Mouse (Mus musculus): ENCODE data around the gene Fcna. TPM values are rescaled to one million over a fixed set of nuclear protein-coding genes. Genes with fewer than 3 reads are reported as not detected.
A peak's percentile ranks its signal among the peaks of the same experiment; 100 is the strongest.

Fcna gene
- polyA plus RNA-seq, 1 experiment from 2014 or later, result 1.8 TPM

GRCm38 (mm10) chr2:25628738-25629137, 908 bp upstream of the Fcna start:
- Histone ChIP-seq H3K27me3 (ENCODE audit: insufficient read depth, low read length) (no peaks in the 10 kb centered on the region), H3K4me3 (ENCODE audit: low read depth, low read length) (no peak overlapping the region), H3K4me1 (ENCODE audit: insufficient read depth) (no peaks in the 10 kb centered on the region), H3K36me3 (ENCODE audit: insufficient read depth) (no peaks in the 10 kb centered on the region), H3K27ac (ENCODE audit: low read depth) (no peak overlapping the region), H3K9ac (no peak overlapping the region), H3K9me3 (ENCODE audit: low read depth, low read length) (no peaks in the 10 kb centered on the region), H3K4me2 (no peak overlapping the region)
- DNase-seq, result no peak
- TF ChIP-seq CTCF (IDR thresholded peaks at IDR 0.05; ENCODE audit: low read depth), result no peak
- no peak for ATAC-seq (ENCODE audit: insufficient read depth)
- 33% methylated on average over 4 of the region's 4 CpGs for WGBS

GRCm38 (mm10) chr2:25625986-25626385, 1.8 kb downstream of the Fcna start:
- ATAC-seq (ENCODE audit: insufficient read depth), result no peak
- Histone ChIP-seq H3K36me3 (ENCODE audit: insufficient read depth) (no peaks in the 10 kb centered on the region), H3K27me3 (ENCODE audit: insufficient read depth, low read length) (no peaks in the 10 kb centered on the region), H3K4me1 (ENCODE audit: insufficient read depth) (no peaks in the 10 kb centered on the region), H3K4me3 (ENCODE audit: low read depth, low read length) (no peak overlapping the region), H3K4me2 (no peak overlapping the region), H3K9ac (no peak overlapping the region), H3K27ac (ENCODE audit: low read depth) (no peak overlapping the region), H3K9me3 (ENCODE audit: low read depth, low read length) (no peaks in the 10 kb centered on the region)
- 17% methylated on average over 5 of the region's 5 CpGs for WGBS
- TF ChIP-seq CTCF (IDR thresholded peaks at IDR 0.05; ENCODE audit: low read depth), result no peak
- no peak for DNase-seq

- H3K9me3 ChIP-seq (ENCODE audit: low read depth, low read length), result no peaks in the 10 kb centered on the region
- H3K4me2 ChIP-seq, result peak within 1 kb of the TSS; percentile 64
- H3K27me3 ChIP-seq (ENCODE audit: insufficient read depth, low read length), result peaks cover 19% of the 10 kb centered on the region
- H3K4me3 ChIP-seq (ENCODE audit: low read depth, low read length), result peak within 1 kb of the TSS; percentile 37
- no peaks in the 10 kb centered on the region for H3K4me1 ChIP-seq (ENCODE audit: insufficient read depth)
- ATAC-seq (ENCODE audit: insufficient read depth) (peak; percentile 95), DNase-seq (peak; percentile 91)
- no peaks in the 10 kb centered on the region for H3K36me3 ChIP-seq (ENCODE audit: insufficient read depth)
- 0 out of 2 replicates have a peak within 1 kb of the TSS, but pooled peaks have one; percentile 37 for H3K27ac ChIP-seq (ENCODE audit: low read depth)
- 5% methylated on average over 34 of the region's 34 CpGs for WGBS
- peak; percentile 80 for TF ChIP-seq CTCF (IDR thresholded peaks at IDR 0.05; ENCODE audit: low read depth)
- H3K9ac ChIP-seq, result peak within 1 kb of the TSS; percentile 38
These were observed 6.3 kb downstream of the Fcna start, which contains the start of gene Tmem141 for GRCm38 (mm10) chr2:25621229-25622200. TSS of gene Tmem141 (minus strand) at chr2:25622005.

GRCm38 (mm10) chr2:25620852-25621228, 7.0 kb downstream of the Fcna start:
- H3K4me1 ChIP-seq (ENCODE audit: insufficient read depth), result no peaks in the 10 kb centered on the region
- H3K9ac ChIP-seq, result no peak overlapping the region
- WGBS, result 74% methylated on average over 4 of the region's 4 CpGs
- ATAC-seq (ENCODE audit: insufficient read depth), result no peak
- no peak overlapping the region for H3K27ac ChIP-seq (ENCODE audit: low read depth)
- peak overlapping the region; percentile 64 for H3K4me2 ChIP-seq
- no peaks in the 10 kb centered on the region for H3K36me3 ChIP-seq (ENCODE audit: insufficient read depth)
- DNase-seq, result no peak
- no peaks in the 10 kb centered on the region for H3K9me3 ChIP-seq (ENCODE audit: low read depth, low read length)
- TF ChIP-seq CTCF (IDR thresholded peaks at IDR 0.05; ENCODE audit: low read depth), result no peak
- peaks cover 25% of the 10 kb centered on the region for H3K27me3 ChIP-seq (ENCODE audit: insufficient read depth, low read length)
- H3K4me3 ChIP-seq (ENCODE audit: low read depth, low read length), result no peak overlapping the region

GRCm38 (mm10) chr2:25620386-25620785, 7.4 kb downstream of the Fcna start:
- Histone ChIP-seq H3K36me3 (ENCODE audit: insufficient read depth) (no peaks in the 10 kb centered on the region), H3K27ac (ENCODE audit: low read depth) (no peak overlapping the region), H3K4me3 (ENCODE audit: low read depth, low read length) (no peak overlapping the region), H3K4me2 (no peak overlapping the region; the same call in 1 of the 2 replicates), H3K27me3 (ENCODE audit: insufficient read depth, low read length) (peaks cover 30% of the 10 kb centered on the region), H3K9ac (no peak overlapping the region), H3K9me3 (ENCODE audit: low read depth, low read length) (no peaks in the 10 kb centered on the region), H3K4me1 (ENCODE audit: insufficient read depth) (no peaks in the 10 kb centered on the region)
- no peak for TF ChIP-seq CTCF (IDR thresholded peaks at IDR 0.05; ENCODE audit: low read depth)
- no peak for ATAC-seq (ENCODE audit: insufficient read depth)
- DNase-seq, result no peak
- 70% methylated on average over 6 of the region's 6 CpGs for WGBS

GRCm38 (mm10) chr2:25617578-25617977, 10.3 kb downstream of the Fcna start, which contains the start of gene Ccdc183:
TSS of gene Ccdc183 (minus strand) at chr2:25617678.
- Histone ChIP-seq H3K4me1 (ENCODE audit: insufficient read depth) (no peaks in the 10 kb centered on the region), H3K4me3 (ENCODE audit: low read depth, low read length) (no peak within 1 kb of the TSS), H3K27ac (ENCODE audit: low read depth) (no peak within 1 kb of the TSS), H3K9ac (no peak within 1 kb of the TSS), H3K9me3 (ENCODE audit: low read depth, low read length) (no peaks in the 10 kb centered on the region), H3K27me3 (ENCODE audit: insufficient read depth, low read length) (peaks cover 41% of the 10 kb centered on the region), H3K4me2 (no peak within 1 kb of the TSS), H3K36me3 (ENCODE audit: insufficient read depth) (no peaks in the 10 kb centered on the region)
- WGBS, result 63% methylated on average over 3 of the region's 3 CpGs
- no peak for ATAC-seq (ENCODE audit: insufficient read depth)
- no peak for DNase-seq
- no peak for TF ChIP-seq CTCF (IDR thresholded peaks at IDR 0.05; ENCODE audit: low read depth)

- no peaks in the 10 kb centered on the region for H3K4me1 ChIP-seq (ENCODE audit: insufficient read depth)
- peak overlapping the region; percentile 32 for H3K9ac ChIP-seq
- H3K4me3 ChIP-seq (ENCODE audit: low read depth, low read length), result peak overlapping the region; percentile 9; the same call in 1 of the 2 replicates
- WGBS, result 14% methylated on average over 22 of the region's 22 CpGs
- H3K36me3 ChIP-seq (ENCODE audit: insufficient read depth), result no peaks in the 10 kb centered on the region
- no peak for DNase-seq
- no peak overlapping the region for H3K27ac ChIP-seq (ENCODE audit: low read depth)
- ATAC-seq (ENCODE audit: insufficient read depth), result 0 out of 2 replicates have a peak, but pooled peaks have one; percentile 6
- H3K27me3 ChIP-seq (ENCODE audit: insufficient read depth, low read length), result peaks cover 41% of the 10 kb centered on the region
- peak overlapping the region; percentile 32 for H3K4me2 ChIP-seq
- TF ChIP-seq CTCF (IDR thresholded peaks at IDR 0.05; ENCODE audit: low read depth), result no peak
- H3K9me3 ChIP-seq (ENCODE audit: low read depth, low read length), result no peaks in the 10 kb centered on the region
These were observed 11.4 kb downstream of the Fcna start for GRCm38 (mm10) chr2:25616398-25616797.

All from lung, embryonic 14.5 days (tissue).